Mouse (Mus musculus): ENCODE data around the gene Eif2d.

GRCm38 (mm10) chr1:131208800-131209199 lies 55.8 kb downstream of the Eif2d start:
- TF ChIP-seq CTCF (IDR thresholded peaks at IDR 0.05; ENCODE audit: low read depth) (no peak), EP300 (IDR thresholded peaks at IDR 0.05; ENCODE audit: low read depth) (no peak)

All from liver, embryonic 14.5 days (tissue).